Mouse (Mus musculus): Measurements from ENCODE around the gene Naa15.
A peak's percentile ranks its signal among the peaks of the same experiment; 100 is the strongest.
"Not testable (repeated sequence)": the region's sequence is repeated elsewhere in the genome, so short reads cannot be mapped to it uniquely, and the experiment has no call there.

Naa15 gene

GRCm38 (mm10) chr3:51434364-51434763 lies 19.4 kb downstream of the Naa15 start:
- DNase-seq (ENCODE audit: low read depth, low spot score): not testable (repeated sequence)

GRCm38 (mm10) chr3:51434871-51435595 lies 20.1 kb downstream of the Naa15 start:
- no peak for DNase-seq (ENCODE audit: low read depth, low spot score)

- DNase-seq (ENCODE audit: low read depth, low spot score): no peak
These were observed 53.6 kb downstream of the Naa15 start for GRCm38 (mm10) chr3:51468530-51468929.

GRCm38 (mm10) chr3:51475706-51476105 lies 60.8 kb downstream of the Naa15 start:
- DNase-seq (ENCODE audit: low read depth, low spot score): peak; percentile 18

GRCm38 (mm10) chr3:51479893-51480292 lies 64.9 kb downstream of the Naa15 start:
- no peak for DNase-seq (ENCODE audit: low read depth, low spot score)

GRCm38 (mm10) chr3:51481059-51481458 lies 66.1 kb downstream of the Naa15 start:
- DNase-seq (ENCODE audit: low read depth, low spot score): peak; percentile 70

- DNase-seq (ENCODE audit: low read depth, low spot score): no peak
These were observed 66.9 kb downstream of the Naa15 start for GRCm38 (mm10) chr3:51481881-51482280.

GRCm38 (mm10) chr3:51482781-51483180 lies 67.8 kb downstream of the Naa15 start:
- no peak for DNase-seq (ENCODE audit: low read depth, low spot score)

GRCm38 (mm10) chr3:51483741-51484359 lies 68.9 kb downstream of the Naa15 start, which contains the start of gene Rab33b:
Rab33b (plus strand) TSS chr3:51483920.
- peak; percentile 99 for DNase-seq (ENCODE audit: low read depth, low spot score)

- no peak for DNase-seq (ENCODE audit: low read depth, low spot score)
These were observed 69.4 kb downstream of the Naa15 start for GRCm38 (mm10) chr3:51484370-51484769.

- DNase-seq (ENCODE audit: low read depth, low spot score): no peak
These were observed 70.4 kb downstream of the Naa15 start for GRCm38 (mm10) chr3:51485347-51485746.

GRCm38 (mm10) chr3:51486491-51487195 lies 71.7 kb downstream of the Naa15 start:
- DNase-seq (ENCODE audit: low read depth, low spot score): no peak

- DNase-seq (ENCODE audit: low read depth, low spot score): peak; percentile 56
These were observed 75.3 kb downstream of the Naa15 start for GRCm38 (mm10) chr3:51490088-51490753.

- no peak for DNase-seq (ENCODE audit: low read depth, low spot score)
These were observed 78.4 kb downstream of the Naa15 start for GRCm38 (mm10) chr3:51493272-51493838.

GRCm38 (mm10) chr3:51494466-51494865 lies 79.5 kb downstream of the Naa15 start:
- no peak for DNase-seq (ENCODE audit: low read depth, low spot score)

GRCm38 (mm10) chr3:51495646-51496045 lies 80.7 kb downstream of the Naa15 start:
- no peak for DNase-seq (ENCODE audit: low read depth, low spot score)

GRCm38 (mm10) chr3:51497978-51498377 lies 83.0 kb downstream of the Naa15 start:
- DNase-seq (ENCODE audit: low read depth, low spot score): no peak

- DNase-seq (ENCODE audit: low read depth, low spot score): peak; percentile 85
These were observed 83.7 kb downstream of the Naa15 start for GRCm38 (mm10) chr3:51498659-51499058.

- no peak for DNase-seq (ENCODE audit: low read depth, low spot score)
These were observed 84.9 kb downstream of the Naa15 start for GRCm38 (mm10) chr3:51499876-51500275.

- DNase-seq (ENCODE audit: low read depth, low spot score): no peak
These were observed 89.5 kb downstream of the Naa15 start for GRCm38 (mm10) chr3:51504385-51504952.

- DNase-seq (ENCODE audit: low read depth, low spot score): peak; percentile 51
These were observed 90.5 kb downstream of the Naa15 start for GRCm38 (mm10) chr3:51505465-51505864.

All from brain, adult 2 months (tissue).